Mouse (Mus musculus): ENCODE data around the gene Phf12. TPM values are rescaled to one million over a fixed set of nuclear protein-coding genes. Genes with fewer than 3 reads are reported as not detected.

Phf12 gene
- total RNA-seq, 1 experiment, result 38.4 TPM

DNA sequence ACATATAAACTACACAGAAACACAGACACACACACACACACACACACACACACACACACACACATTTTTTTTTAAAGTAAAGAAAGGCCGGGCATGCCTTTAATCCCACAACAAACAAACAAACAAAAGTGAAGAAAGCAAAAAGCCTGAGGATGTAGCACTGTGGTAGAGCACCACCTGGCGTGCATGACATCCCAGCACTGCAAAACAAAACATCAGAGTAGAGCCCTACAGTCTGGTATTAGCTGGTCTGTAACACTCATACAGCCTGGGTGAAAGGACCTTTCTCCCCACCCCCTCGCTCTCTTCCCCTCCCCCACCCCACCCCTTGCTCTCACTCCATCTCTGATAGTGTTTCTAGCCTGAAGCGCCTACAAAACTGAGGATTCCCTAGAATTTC lies 6.7 kb upstream of the Phf12 start:
- no peak for TF ChIP-seq MAFK (IDR thresholded peaks at IDR 0.05; ENCODE audit: insufficient read depth, low read depth, low read length)
- TF ChIP-seq HCFC1 (IDR thresholded peaks at IDR 0.05; ENCODE audit: borderline replicate concordance, insufficient read depth, low read length), result no peak
- TF ChIP-seq ZNF384 (IDR thresholded peaks at IDR 0.05; ENCODE audit: low read depth, low read length), result no peak
- TF ChIP-seq ZC3H11A (IDR thresholded peaks at IDR 0.05; ENCODE audit: borderline replicate concordance, low read depth, low read length), result no peak
- no peak for TF ChIP-seq CHD2 (IDR thresholded peaks at IDR 0.05; ENCODE audit: low read depth, low read length)
- no peak for DNase-seq (ENCODE audit: low read depth, low spot score)
- H3K9ac ChIP-seq (ENCODE audit: insufficient read depth, low read depth, low read length, poor library complexity, severe bottlenecking), result no peak overlapping the region
- H3K9me3 ChIP-seq (ENCODE audit: control insufficient read depth, insufficient read depth, low read depth, low read length), result no peaks in the 10 kb centered on the region
- in situ Hi-C loops (cut with MboI; ENCODE audit: low sequenced_read_pairs in 2 of 2, unreplicated experiment in 2 of 2), result no loop called here
- no peak overlapping the region for H3K4me3 ChIP-seq (ENCODE audit: insufficient read depth in 1 of 2, low read depth in 1 of 2, low read length in 2 of 2, poor library complexity in 1 of 2, severe bottlenecking in 1 of 2)
- no peak overlapping the region for H3K27ac ChIP-seq (ENCODE audit: insufficient read depth, low read depth, low read length, poor library complexity, severe bottlenecking)
- H3K36me3 ChIP-seq (ENCODE audit: control insufficient read depth, insufficient read depth, low read length, poor library complexity, severe bottlenecking), result no peaks in the 10 kb centered on the region
- H3K4me1 ChIP-seq (ENCODE audit: control insufficient read depth in 2 of 2, insufficient read depth in 2 of 2, low read length in 2 of 2, poor library complexity in 1 of 2), result peaks cover 0 to 10% of the 10 kb centered on the region in 2 experiments; a peak in 1 of 4 replicates

DNA sequence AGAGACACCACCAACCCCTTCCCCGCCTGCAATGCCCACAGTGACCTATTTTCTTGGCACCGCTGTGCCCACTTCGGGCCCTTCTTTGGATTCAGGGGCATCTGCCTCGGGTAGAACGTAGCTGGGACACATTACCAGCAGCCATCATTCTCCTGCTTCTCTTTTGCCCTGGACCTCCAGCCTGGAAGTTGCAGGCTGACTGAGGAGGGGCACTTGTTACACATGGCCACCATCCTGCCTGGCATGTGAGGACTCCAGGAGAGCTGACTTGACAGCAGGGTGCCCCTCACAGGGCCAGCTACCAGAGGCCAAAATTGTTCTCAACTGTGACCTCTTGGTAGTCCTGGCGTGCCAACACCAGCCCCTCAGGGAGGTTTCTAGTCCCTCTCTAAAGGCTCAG lies 4.4 kb upstream of the Phf12 start:
- no peak overlapping the region for H3K9ac ChIP-seq (ENCODE audit: insufficient read depth, low read depth, low read length, poor library complexity, severe bottlenecking)
- no peaks in the 10 kb centered on the region for H3K9me3 ChIP-seq (ENCODE audit: control insufficient read depth, insufficient read depth, low read depth, low read length)
- peaks cover 0 to 10% of the 10 kb centered on the region in 2 experiments; a peak in 1 of 4 replicates for H3K4me1 ChIP-seq (ENCODE audit: control insufficient read depth in 2 of 2, insufficient read depth in 2 of 2, low read length in 2 of 2, poor library complexity in 1 of 2)
- H3K36me3 ChIP-seq (ENCODE audit: control insufficient read depth, insufficient read depth, low read length, poor library complexity, severe bottlenecking), result no peaks in the 10 kb centered on the region
- no peak overlapping the region for H3K27ac ChIP-seq (ENCODE audit: insufficient read depth, low read depth, low read length, poor library complexity, severe bottlenecking)
- no peak for DNase-seq (ENCODE audit: low read depth, low spot score)
- H3K4me3 ChIP-seq (ENCODE audit: insufficient read depth in 1 of 2, low read depth in 1 of 2, low read length in 2 of 2, poor library complexity in 1 of 2, severe bottlenecking in 1 of 2), result no peak overlapping the region
- in situ Hi-C loops (cut with MboI; ENCODE audit: low sequenced_read_pairs in 2 of 2, unreplicated experiment in 2 of 2), result no loop called here
- TF ChIP-seq CHD2 (IDR thresholded peaks at IDR 0.05; ENCODE audit: low read depth, low read length) (no peak), HCFC1 (IDR thresholded peaks at IDR 0.05; ENCODE audit: borderline replicate concordance, insufficient read depth, low read length) (no peak), ZNF384 (IDR thresholded peaks at IDR 0.05; ENCODE audit: low read depth, low read length) (no peak), MAFK (IDR thresholded peaks at IDR 0.05; ENCODE audit: insufficient read depth, low read depth, low read length) (no peak), ZC3H11A (IDR thresholded peaks at IDR 0.05; ENCODE audit: borderline replicate concordance, low read depth, low read length) (no peak)

DNA sequence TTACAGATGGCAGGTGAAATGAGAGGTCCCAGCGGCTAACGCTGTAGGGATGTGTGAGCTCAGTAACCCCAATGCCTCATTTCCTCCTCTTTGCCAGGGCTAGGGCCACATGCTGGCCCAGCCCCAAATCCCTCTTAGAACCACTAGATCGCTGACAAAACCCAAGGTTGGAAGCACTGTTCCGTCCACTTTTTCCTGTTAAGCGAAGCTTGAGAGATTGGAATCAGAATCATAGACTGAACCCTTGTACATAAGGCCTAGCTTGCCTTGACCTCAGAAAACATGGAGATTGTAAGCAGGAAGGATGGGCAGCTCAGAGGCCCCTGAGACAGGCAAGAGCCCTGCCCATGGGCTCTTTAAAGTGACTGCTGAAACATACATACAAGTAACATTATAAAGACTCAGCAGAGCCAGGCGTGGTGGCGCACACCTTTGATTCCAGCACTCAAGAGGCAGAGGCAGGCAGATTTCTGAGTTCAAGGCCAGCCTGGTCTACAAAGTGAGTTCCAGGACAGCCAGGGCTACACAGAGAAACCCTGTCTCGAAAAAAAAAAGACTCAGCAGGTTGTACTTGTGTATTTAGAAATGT lies 3.2 kb upstream of the Phf12 start:
- no peak for DNase-seq (ENCODE audit: low read depth, low spot score)
- no peak for TF ChIP-seq ZC3H11A (IDR thresholded peaks at IDR 0.05; ENCODE audit: borderline replicate concordance, low read depth, low read length)
- no peak for TF ChIP-seq ZNF384 (IDR thresholded peaks at IDR 0.05; ENCODE audit: low read depth, low read length)
- TF ChIP-seq CHD2 (IDR thresholded peaks at IDR 0.05; ENCODE audit: low read depth, low read length), result no peak
- TF ChIP-seq HCFC1 (IDR thresholded peaks at IDR 0.05; ENCODE audit: borderline replicate concordance, insufficient read depth, low read length), result no peak
- no peak for TF ChIP-seq MAFK (IDR thresholded peaks at IDR 0.05; ENCODE audit: insufficient read depth, low read depth, low read length)
- Histone ChIP-seq H3K4me3 (ENCODE audit: insufficient read depth in 1 of 2, low read depth in 1 of 2, low read length in 2 of 2, poor library complexity in 1 of 2, severe bottlenecking in 1 of 2) (no peak overlapping the region), H3K9ac (ENCODE audit: insufficient read depth, low read depth, low read length, poor library complexity, severe bottlenecking) (no peak overlapping the region), H3K36me3 (ENCODE audit: control insufficient read depth, insufficient read depth, low read length, poor library complexity, severe bottlenecking) (0 out of 2 replicates have a peak, but pooled peaks cover 3% of the 10 kb centered on the region), H3K27ac (ENCODE audit: insufficient read depth, low read depth, low read length, poor library complexity, severe bottlenecking) (no peak overlapping the region), H3K9me3 (ENCODE audit: control insufficient read depth, insufficient read depth, low read depth, low read length) (no peaks in the 10 kb centered on the region), H3K4me1 (ENCODE audit: control insufficient read depth in 2 of 2, insufficient read depth in 2 of 2, low read length in 2 of 2, poor library complexity in 1 of 2) (peaks cover 0 to 3% of the 10 kb centered on the region in 2 experiments; a peak in 1 of 4 replicates)
- in situ Hi-C loops (cut with MboI; ENCODE audit: low sequenced_read_pairs in 2 of 2, unreplicated experiment in 2 of 2), result no loop called here

DNA sequence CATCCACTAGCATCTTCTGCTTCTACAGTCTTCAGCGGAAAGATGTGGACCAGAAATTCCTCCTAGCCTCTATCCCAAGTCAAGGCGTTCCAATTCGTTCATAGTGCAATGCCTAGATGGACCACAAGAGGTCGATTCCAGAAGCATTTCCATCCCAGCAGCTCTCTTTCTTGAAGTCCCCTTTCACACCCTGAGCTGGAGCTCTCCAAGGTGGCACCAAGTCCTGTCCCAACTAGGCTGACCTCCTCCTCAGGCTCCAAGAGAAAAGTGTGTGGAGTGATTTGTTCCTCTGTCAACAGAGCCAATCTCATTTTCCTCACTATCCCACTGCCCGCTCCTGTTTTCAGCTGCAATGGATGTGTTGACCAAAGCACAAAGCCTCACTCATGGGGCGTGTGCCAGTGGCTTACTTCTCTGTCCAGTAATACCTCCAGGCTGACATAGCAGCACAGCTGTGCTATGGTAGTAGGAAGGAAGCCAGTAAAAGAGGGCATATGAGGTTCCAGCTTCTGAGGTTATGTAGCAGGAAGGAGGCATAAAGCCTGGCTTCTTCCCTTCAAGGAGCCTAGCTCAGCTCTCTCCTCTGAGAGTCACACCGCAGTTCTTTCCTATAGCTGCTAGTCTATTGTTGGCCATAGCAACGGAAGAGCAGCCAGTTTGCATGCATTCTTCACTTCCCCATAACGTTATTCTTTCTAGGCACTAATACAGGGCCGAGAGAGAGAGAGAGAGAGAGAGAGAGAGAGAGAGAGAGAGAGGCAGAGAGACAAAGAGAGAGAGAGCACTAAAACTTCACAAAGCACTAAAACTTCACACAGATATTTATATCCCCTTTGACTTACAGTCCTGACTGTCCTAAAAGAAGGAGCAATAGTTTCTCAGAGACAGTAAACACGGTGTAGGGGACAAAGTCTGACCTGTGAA lies 2.0 kb upstream of the Phf12 start:
- Histone ChIP-seq H3K27ac (ENCODE audit: insufficient read depth, low read depth, low read length, poor library complexity, severe bottlenecking) (no peak overlapping the region), H3K9me3 (ENCODE audit: control insufficient read depth, insufficient read depth, low read depth, low read length) (no peaks in the 10 kb centered on the region), H3K9ac (ENCODE audit: insufficient read depth, low read depth, low read length, poor library complexity, severe bottlenecking) (no peak overlapping the region), H3K4me3 (ENCODE audit: insufficient read depth in 1 of 2, low read depth in 1 of 2, low read length in 2 of 2, poor library complexity in 1 of 2, severe bottlenecking in 1 of 2) (no peak overlapping the region), H3K4me1 (ENCODE audit: control insufficient read depth in 2 of 2, insufficient read depth in 2 of 2, low read length in 2 of 2, poor library complexity in 1 of 2) (peaks cover 2% of the 10 kb centered on the region in 2 experiments; a peak in 1 of 4 replicates), H3K36me3 (ENCODE audit: control insufficient read depth, insufficient read depth, low read length, poor library complexity, severe bottlenecking) (0 out of 2 replicates have a peak, but pooled peaks cover 3% of the 10 kb centered on the region)
- in situ Hi-C loops (cut with MboI; ENCODE audit: low sequenced_read_pairs in 2 of 2, unreplicated experiment in 2 of 2), result no loop called here
- peak; percentile 93 for DNase-seq (ENCODE audit: low read depth, low spot score)
- peak; percentile 22; the same call in 1 of the 2 replicates for TF ChIP-seq CHD2 (IDR thresholded peaks at IDR 0.05; ENCODE audit: low read depth, low read length)
- no peak for TF ChIP-seq HCFC1 (IDR thresholded peaks at IDR 0.05; ENCODE audit: borderline replicate concordance, insufficient read depth, low read length)
- TF ChIP-seq ZNF384 (IDR thresholded peaks at IDR 0.05; ENCODE audit: low read depth, low read length), result 0 out of 2 replicates have a peak, but pooled peaks have one; percentile 23
